Mouse (Mus musculus): ENCODE results near the gene 1810010D01Rik. TPM values are rescaled to one million over a fixed set of nuclear protein-coding genes. Genes with fewer than 3 reads are reported as not detected.

The 1810010D01Rik gene
- polyA plus RNA-seq, 1 experiment from 2014 or later: not detected

GRCm38 (mm10) chr7:145234841-145235790 is 27.2 kb upstream of the 1810010D01Rik start:
- H3K9me3 ChIP-seq (ENCODE audit: low read length): no peaks in the 10 kb centered on the region
- H3K4me1 ChIP-seq (ENCODE audit: insufficient read depth): no peaks in the 10 kb centered on the region
- H3K9ac ChIP-seq (replicated peaks): no peak overlapping the region
- TF ChIP-seq EP300 (IDR thresholded peaks at IDR 0.05; ENCODE audit: low read depth) (no peak), CTCF (IDR thresholded peaks at IDR 0.05; ENCODE audit: low read depth) (no peak)
- no peak for DNase-seq
- WGBS (ENCODE audit: insufficient replicate concordance): 66% methylated on average over 10 of the region's 10 CpGs
- no peak overlapping the region for H3K27ac ChIP-seq (ENCODE audit: low read depth)
- H3K4me2 ChIP-seq (ENCODE audit: low read depth, low read length): no peak overlapping the region
- ATAC-seq: no peak
- H3K4me3 ChIP-seq (ENCODE audit: low read depth, low read length): no peak overlapping the region
- no peaks in the 10 kb centered on the region for H3K36me3 ChIP-seq (replicated peaks; ENCODE audit: insufficient read depth, low read length)
- no peaks in the 10 kb centered on the region for H3K27me3 ChIP-seq (ENCODE audit: insufficient read depth, low read length)

- no peak for ATAC-seq
- no peaks in the 10 kb centered on the region for H3K27me3 ChIP-seq (ENCODE audit: insufficient read depth, low read length)
- WGBS (ENCODE audit: insufficient replicate concordance): 79% methylated on average over 8 of the region's 9 CpGs
- no peaks in the 10 kb centered on the region for H3K9me3 ChIP-seq (ENCODE audit: low read length)
- no peak overlapping the region for H3K9ac ChIP-seq (replicated peaks)
- TF ChIP-seq CTCF (IDR thresholded peaks at IDR 0.05; ENCODE audit: low read depth): no peak
- no peak for TF ChIP-seq EP300 (IDR thresholded peaks at IDR 0.05; ENCODE audit: low read depth)
- H3K4me1 ChIP-seq (ENCODE audit: insufficient read depth): no peaks in the 10 kb centered on the region
- no peak overlapping the region for H3K27ac ChIP-seq (ENCODE audit: low read depth)
- DNase-seq: no peak
- H3K4me2 ChIP-seq (ENCODE audit: low read depth, low read length): no peak overlapping the region
- H3K36me3 ChIP-seq (replicated peaks; ENCODE audit: insufficient read depth, low read length): no peaks in the 10 kb centered on the region
- H3K4me3 ChIP-seq (ENCODE audit: low read depth, low read length): no peak overlapping the region
These were observed 23.7 kb upstream of the 1810010D01Rik start for GRCm38 (mm10) chr7:145231659-145232058.

- no peak overlapping the region for H3K4me3 ChIP-seq (ENCODE audit: low read depth, low read length)
- no peaks in the 10 kb centered on the region for H3K9me3 ChIP-seq (ENCODE audit: low read length)
- H3K4me2 ChIP-seq (ENCODE audit: low read depth, low read length): no peak overlapping the region
- no peaks in the 10 kb centered on the region for H3K27me3 ChIP-seq (ENCODE audit: insufficient read depth, low read length)
- H3K36me3 ChIP-seq (replicated peaks; ENCODE audit: insufficient read depth, low read length): no peaks in the 10 kb centered on the region
- 80% methylated on average over 6 of the region's 6 CpGs for WGBS (ENCODE audit: insufficient replicate concordance)
- no peak for DNase-seq
- ATAC-seq: no peak
- no peak overlapping the region for H3K27ac ChIP-seq (ENCODE audit: low read depth)
- no peaks in the 10 kb centered on the region for H3K4me1 ChIP-seq (ENCODE audit: insufficient read depth)
- TF ChIP-seq CTCF (IDR thresholded peaks at IDR 0.05; ENCODE audit: low read depth): no peak
- TF ChIP-seq EP300 (IDR thresholded peaks at IDR 0.05; ENCODE audit: low read depth): no peak
- no peak overlapping the region for H3K9ac ChIP-seq (replicated peaks)
These were observed 18.7 kb upstream of the 1810010D01Rik start for GRCm38 (mm10) chr7:145226641-145227040.

GRCm38 (mm10) chr7:145225626-145226025 is 17.7 kb upstream of the 1810010D01Rik start:
- no peaks in the 10 kb centered on the region for H3K36me3 ChIP-seq (replicated peaks; ENCODE audit: insufficient read depth, low read length)
- WGBS (ENCODE audit: insufficient replicate concordance): 81% methylated on average over 6 of the region's 6 CpGs
- DNase-seq (no peak), ATAC-seq (no peak)
- no peak overlapping the region for H3K4me3 ChIP-seq (ENCODE audit: low read depth, low read length)
- no peak overlapping the region for H3K9ac ChIP-seq (replicated peaks)
- TF ChIP-seq CTCF (IDR thresholded peaks at IDR 0.05; ENCODE audit: low read depth) (no peak), EP300 (IDR thresholded peaks at IDR 0.05; ENCODE audit: low read depth) (no peak)
- H3K27me3 ChIP-seq (ENCODE audit: insufficient read depth, low read length): no peaks in the 10 kb centered on the region
- no peaks in the 10 kb centered on the region for H3K4me1 ChIP-seq (ENCODE audit: insufficient read depth)
- no peak overlapping the region for H3K4me2 ChIP-seq (ENCODE audit: low read depth, low read length)
- no peak overlapping the region for H3K27ac ChIP-seq (ENCODE audit: low read depth)
- H3K9me3 ChIP-seq (ENCODE audit: low read length): no peaks in the 10 kb centered on the region

GRCm38 (mm10) chr7:145221841-145222689 is 14.1 kb upstream of the 1810010D01Rik start:
- no peak overlapping the region for H3K4me3 ChIP-seq (ENCODE audit: low read depth, low read length)
- 34% methylated on average over 2 of the region's 2 CpGs for WGBS (ENCODE audit: insufficient replicate concordance)
- no peaks in the 10 kb centered on the region for H3K36me3 ChIP-seq (replicated peaks; ENCODE audit: insufficient read depth, low read length)
- no peaks in the 10 kb centered on the region for H3K9me3 ChIP-seq (ENCODE audit: low read length)
- no peak overlapping the region for H3K27ac ChIP-seq (ENCODE audit: low read depth)
- DNase-seq (no peak), ATAC-seq (peak; percentile 36; the same call in 1 of the 2 replicates)
- no peaks in the 10 kb centered on the region for H3K27me3 ChIP-seq (ENCODE audit: insufficient read depth, low read length)
- H3K4me1 ChIP-seq (ENCODE audit: insufficient read depth): no peaks in the 10 kb centered on the region
- no peak overlapping the region for H3K4me2 ChIP-seq (ENCODE audit: low read depth, low read length)
- H3K9ac ChIP-seq (replicated peaks): no peak overlapping the region
- TF ChIP-seq EP300 (IDR thresholded peaks at IDR 0.05; ENCODE audit: low read depth) (no peak), CTCF (IDR thresholded peaks at IDR 0.05; ENCODE audit: low read depth) (peak; percentile 46)

- H3K4me2 ChIP-seq (ENCODE audit: low read depth, low read length): no peak overlapping the region
- ATAC-seq (no peak), DNase-seq (no peak)
- no peaks in the 10 kb centered on the region for H3K4me1 ChIP-seq (ENCODE audit: insufficient read depth)
- no peak overlapping the region for H3K4me3 ChIP-seq (ENCODE audit: low read depth, low read length)
- H3K9me3 ChIP-seq (ENCODE audit: low read length): no peaks in the 10 kb centered on the region
- H3K9ac ChIP-seq (replicated peaks): no peak overlapping the region
- H3K36me3 ChIP-seq (replicated peaks; ENCODE audit: insufficient read depth, low read length): no peaks in the 10 kb centered on the region
- H3K27ac ChIP-seq (ENCODE audit: low read depth): no peak overlapping the region
- WGBS (ENCODE audit: insufficient replicate concordance): 50% methylated on average over 2 of the region's 2 CpGs
- no peaks in the 10 kb centered on the region for H3K27me3 ChIP-seq (ENCODE audit: insufficient read depth, low read length)
- TF ChIP-seq CTCF (IDR thresholded peaks at IDR 0.05; ENCODE audit: low read depth): no peak
- no peak for TF ChIP-seq EP300 (IDR thresholded peaks at IDR 0.05; ENCODE audit: low read depth)
These were observed 13.4 kb upstream of the 1810010D01Rik start for GRCm38 (mm10) chr7:145221346-145221745.

Data from liver, postnatal 0 days (tissue).